Mouse (Mus musculus): ENCODE measurements around the gene Evi5. TPM values are rescaled to one million over a fixed set of nuclear protein-coding genes. Genes with fewer than 3 reads are reported as not detected.

Gene Evi5
- polyA plus RNA-seq, 1 experiment: 16.5 TPM

- H3K4me1 ChIP-seq (ENCODE audit: control insufficient read depth, insufficient read depth, low read length): peaks cover 3% of the 10 kb centered on the region
- TF ChIP-seq CTCF (IDR thresholded peaks at IDR 0.05; ENCODE audit: insufficient read depth, low read length) (no peak), POLR2A (IDR thresholded peaks at IDR 0.05; ENCODE audit: borderline replicate concordance, extremely low read depth, low read depth, low read length) (no peak)
- 29% methylated on average over 2 of the region's 2 CpGs for WGBS
These were observed 19.4 kb downstream of the Evi5 start for GRCm38 (mm10) chr5:107855546-107855945.

GRCm38 (mm10) chr5:107854556-107854955 lies 20.4 kb downstream of the Evi5 start:
- Histone ChIP-seq H3K4me3 (replicated peaks; ENCODE audit: extremely low read depth, low read depth, low read length) (no peak overlapping the region), H3K4me1 (ENCODE audit: control insufficient read depth, insufficient read depth, low read length) (peaks cover 3% of the 10 kb centered on the region)
- no peak for DNase-seq
- 62% methylated on average over 3 of the region's 3 CpGs for WGBS
- TF ChIP-seq CTCF (IDR thresholded peaks at IDR 0.05; ENCODE audit: insufficient read depth, low read length) (no peak), POLR2A (IDR thresholded peaks at IDR 0.05; ENCODE audit: borderline replicate concordance, extremely low read depth, low read depth, low read length) (no peak)

More at GRCm38 (mm10) chr5:107855546-107855945, 19.4 kb downstream of the Evi5 start:
- no peak overlapping the region for H3K4me3 ChIP-seq (replicated peaks; ENCODE audit: extremely low read depth, low read depth, low read length)
- DNase-seq: no peak

- 14% methylated on average over 6 of the region's 6 CpGs for WGBS
- DNase-seq: no peak
These were observed 21.1 kb downstream of the Evi5 start for GRCm38 (mm10) chr5:107853807-107854206.

GRCm38 (mm10) chr5:107848964-107849363 lies 25.9 kb downstream of the Evi5 start:
- H3K4me3 ChIP-seq (replicated peaks; ENCODE audit: extremely low read depth, low read depth, low read length): no peak overlapping the region
- no peak for DNase-seq
- TF ChIP-seq CTCF (IDR thresholded peaks at IDR 0.05; ENCODE audit: insufficient read depth, low read length) (no peak), POLR2A (IDR thresholded peaks at IDR 0.05; ENCODE audit: borderline replicate concordance, extremely low read depth, low read depth, low read length) (no peak)
- WGBS: 89% methylated on average over 4 of the region's 4 CpGs
- H3K4me1 ChIP-seq (ENCODE audit: control insufficient read depth, insufficient read depth, low read length): peaks cover 3% of the 10 kb centered on the region; the same call in 1 of the 2 replicates

More at GRCm38 (mm10) chr5:107853807-107854206, 21.1 kb downstream of the Evi5 start:
- Histone ChIP-seq H3K4me1 (ENCODE audit: control insufficient read depth, insufficient read depth, low read length) (peaks cover 3% of the 10 kb centered on the region), H3K4me3 (replicated peaks; ENCODE audit: extremely low read depth, low read depth, low read length) (no peak overlapping the region)
- no peak for TF ChIP-seq POLR2A (IDR thresholded peaks at IDR 0.05; ENCODE audit: borderline replicate concordance, extremely low read depth, low read depth, low read length)
- TF ChIP-seq CTCF (IDR thresholded peaks at IDR 0.05; ENCODE audit: insufficient read depth, low read length): no peak

- no peak for TF ChIP-seq POLR2A (IDR thresholded peaks at IDR 0.05; ENCODE audit: borderline replicate concordance, extremely low read depth, low read depth, low read length)
- TF ChIP-seq CTCF (IDR thresholded peaks at IDR 0.05; ENCODE audit: insufficient read depth, low read length): no peak
- 76% methylated on average over 2 of the region's 2 CpGs for WGBS
- no peak overlapping the region for H3K4me3 ChIP-seq (replicated peaks; ENCODE audit: extremely low read depth, low read depth, low read length)
- no peak for DNase-seq
- H3K4me1 ChIP-seq (ENCODE audit: control insufficient read depth, insufficient read depth, low read length): no peaks in the 10 kb centered on the region; the same call in 1 of the 2 replicates
These were observed 27.1 kb downstream of the Evi5 start for GRCm38 (mm10) chr5:107847817-107848216.

GRCm38 (mm10) chr5:107847349-107847748 lies 27.6 kb downstream of the Evi5 start:
- no peak overlapping the region for H3K4me3 ChIP-seq (replicated peaks; ENCODE audit: extremely low read depth, low read depth, low read length)
- H3K4me1 ChIP-seq (ENCODE audit: control insufficient read depth, insufficient read depth, low read length): no peaks in the 10 kb centered on the region; the same call in 1 of the 2 replicates
- no peak for DNase-seq
- WGBS: 65% methylated on average over 5 of the region's 5 CpGs
- TF ChIP-seq POLR2A (IDR thresholded peaks at IDR 0.05; ENCODE audit: borderline replicate concordance, extremely low read depth, low read depth, low read length) (no peak), CTCF (IDR thresholded peaks at IDR 0.05; ENCODE audit: insufficient read depth, low read length) (no peak)

- no peak for TF ChIP-seq CTCF (IDR thresholded peaks at IDR 0.05; ENCODE audit: insufficient read depth, low read length)
- TF ChIP-seq POLR2A (IDR thresholded peaks at IDR 0.05; ENCODE audit: borderline replicate concordance, extremely low read depth, low read depth, low read length): no peak
- DNase-seq: no peak
- no peak overlapping the region for H3K4me3 ChIP-seq (replicated peaks; ENCODE audit: extremely low read depth, low read depth, low read length)
- 90% methylated on average over 5 of the region's 5 CpGs for WGBS
- H3K4me1 ChIP-seq (ENCODE audit: control insufficient read depth, insufficient read depth, low read length): peaks cover 4% of the 10 kb centered on the region
These were observed 34.2 kb downstream of the Evi5 start for GRCm38 (mm10) chr5:107840549-107841238.

- WGBS: 24% methylated on average over 3 of the region's 3 CpGs
- Histone ChIP-seq H3K4me1 (ENCODE audit: control insufficient read depth, insufficient read depth, low read length) (peaks cover 6% of the 10 kb centered on the region), H3K4me3 (replicated peaks; ENCODE audit: extremely low read depth, low read depth, low read length) (no peak overlapping the region)
- no peak for DNase-seq
- TF ChIP-seq CTCF (IDR thresholded peaks at IDR 0.05; ENCODE audit: insufficient read depth, low read length) (no peak), POLR2A (IDR thresholded peaks at IDR 0.05; ENCODE audit: borderline replicate concordance, extremely low read depth, low read depth, low read length) (no peak)
These were observed 35.8 kb downstream of the Evi5 start for GRCm38 (mm10) chr5:107838891-107839644.

GRCm38 (mm10) chr5:107834287-107834686 lies 40.6 kb downstream of the Evi5 start:
- 37% methylated on average over 1 of the region's 1 CpGs for WGBS
- no peak for DNase-seq
- TF ChIP-seq POLR2A (IDR thresholded peaks at IDR 0.05; ENCODE audit: borderline replicate concordance, extremely low read depth, low read depth, low read length): no peak
- TF ChIP-seq CTCF (IDR thresholded peaks at IDR 0.05; ENCODE audit: insufficient read depth, low read length): no peak
- Histone ChIP-seq H3K4me3 (replicated peaks; ENCODE audit: extremely low read depth, low read depth, low read length) (no peak overlapping the region), H3K4me1 (ENCODE audit: control insufficient read depth, insufficient read depth, low read length) (peaks cover 7% of the 10 kb centered on the region)
